Mouse (Mus musculus) urinary bladder, postnatal 36 days (tissue): ENCODE measurements around the gene Synj2bp.
"Not testable (repeated sequence)": the region's sequence is repeated elsewhere in the genome, so short reads cannot be mapped to it uniquely, and the experiment has no call there.

Experiments
- DNase-seq, 2 experiments: peaks; one replicate each; pipeline ENCODE4 v3.0.0; 2022; ENCODE audit warnings: low spot score in 2 of 2, mixed read lengths in 1 of 2

The Synj2bp gene

DNA sequence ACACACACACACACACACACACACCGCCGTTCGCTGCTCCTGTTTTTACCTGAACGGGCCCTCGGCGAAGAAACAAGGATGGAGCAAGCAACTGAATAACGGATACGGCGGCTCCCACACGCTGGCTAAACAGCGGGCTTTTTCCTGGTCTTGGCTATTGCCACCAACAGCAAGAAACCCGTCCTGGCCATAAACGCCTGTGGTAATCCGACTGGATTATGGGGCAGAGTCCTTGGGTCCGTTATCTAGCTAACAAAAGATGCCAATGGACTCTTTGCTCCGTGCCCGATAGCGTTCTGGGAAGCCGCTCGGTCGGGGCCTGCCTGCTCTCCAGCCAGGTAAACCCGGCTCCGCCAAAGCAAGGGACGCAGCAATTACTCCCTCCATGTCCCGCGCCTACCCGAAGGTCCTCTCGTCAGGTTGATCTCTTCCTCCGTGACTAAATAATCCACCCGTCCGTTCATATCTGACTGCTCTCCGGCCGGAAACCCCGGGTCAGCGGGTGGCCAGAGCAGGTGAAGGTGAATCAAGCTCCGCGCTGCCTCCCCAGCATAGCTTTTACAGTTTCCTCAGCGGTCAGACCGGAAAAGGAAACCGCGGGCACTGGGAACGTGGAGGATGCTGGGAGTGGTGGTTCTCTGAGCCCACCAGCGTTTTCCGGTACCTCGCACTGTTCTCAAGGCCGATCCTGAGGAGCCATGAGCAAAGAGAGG lies at the start of gene Synj2bp, which contains the start of gene Gm20498:
Synj2bp (minus strand) TSS at position 596 of the 713 bp plus-strand sequence.
Gm20498 (minus strand) TSS at position 590 of the 713 bp plus-strand sequence.
- DNase-seq = peak; percentile 79 to 85

DNA sequence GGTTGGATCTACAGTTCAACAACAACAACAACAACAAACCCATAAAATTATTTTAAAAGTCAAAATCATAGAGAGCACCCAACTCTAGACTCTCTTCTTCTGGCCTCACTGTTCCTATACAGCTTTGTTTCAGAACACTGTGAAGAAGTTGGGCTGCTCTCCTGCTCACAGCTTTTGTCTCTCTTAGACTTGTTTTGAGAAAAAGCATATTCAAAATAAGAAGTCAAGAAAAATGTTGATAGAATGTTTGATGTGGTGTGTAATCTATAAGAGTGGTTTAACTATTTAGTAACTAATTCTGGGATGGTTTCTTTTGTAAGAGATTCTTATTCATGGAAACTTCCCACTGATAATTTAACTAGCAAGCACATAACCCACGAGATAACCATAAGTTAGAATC lies 35.7 kb upstream of the Synj2bp start, which contains the start of gene Adam21:
Adam21 (minus strand) TSS at position 101 of the 400 bp plus-strand sequence.
- no peak for DNase-seq

DNA sequence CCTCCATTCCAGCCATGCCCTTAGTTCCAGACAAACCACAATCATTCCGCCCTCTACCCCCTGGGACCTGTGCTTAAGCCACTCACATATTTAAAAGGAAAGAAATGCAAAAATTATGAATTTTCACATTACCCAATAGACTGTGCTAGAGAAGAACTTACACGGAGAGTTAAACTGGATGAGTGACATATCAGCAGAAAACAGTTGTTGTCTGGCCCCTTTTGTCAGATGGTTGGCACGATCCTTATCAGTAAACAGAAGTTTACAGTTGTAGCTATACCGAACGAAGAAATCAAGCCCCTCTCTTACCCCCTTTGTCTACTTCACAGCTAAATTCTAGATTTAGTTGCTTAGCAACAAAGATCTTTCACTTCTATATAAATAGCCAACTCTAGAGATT lies 35.2 kb upstream of the Synj2bp start:
- no peak for DNase-seq

DNA sequence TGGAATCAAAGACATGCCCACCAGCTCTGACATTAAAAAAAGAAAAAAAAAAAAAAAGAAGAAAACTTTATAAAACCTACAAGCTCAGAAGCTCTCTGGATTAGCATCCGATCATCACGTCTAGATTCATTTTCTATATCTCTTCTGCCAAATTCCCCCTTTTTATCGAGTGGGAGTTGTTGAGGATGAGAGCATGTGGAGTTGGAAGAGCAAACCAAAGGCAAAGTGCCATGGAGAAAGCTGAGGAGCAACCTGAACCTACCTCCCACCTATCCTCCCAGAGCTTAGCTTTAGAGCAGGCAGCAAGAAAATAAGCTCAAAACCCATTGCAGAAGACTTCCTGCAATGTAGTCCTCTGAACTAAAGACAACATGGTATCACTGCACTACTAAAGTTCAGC lies 31.5 kb upstream of the Synj2bp start:
- DNase-seq = no peak

DNA sequence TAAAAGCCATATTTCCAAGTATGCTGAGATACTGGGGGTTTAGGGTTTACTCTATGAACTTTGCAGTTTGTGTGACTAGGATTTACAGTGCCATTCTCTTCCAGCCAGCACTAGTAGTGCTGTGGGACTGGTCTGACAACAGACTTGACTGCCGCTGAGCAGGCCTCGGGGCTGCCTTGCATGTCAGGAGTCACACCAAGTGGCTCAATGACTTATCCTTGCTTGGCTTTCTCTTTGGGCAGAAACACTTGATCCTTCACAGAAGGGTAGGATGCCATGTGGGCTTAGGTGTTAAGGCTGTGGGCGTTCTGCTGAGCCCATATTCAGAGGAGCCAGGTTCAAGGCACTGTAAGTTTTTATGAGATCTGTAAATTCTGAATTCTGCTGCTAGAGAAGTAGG lies 16.6 kb upstream of the Synj2bp start:
- DNase-seq = no peak

DNA sequence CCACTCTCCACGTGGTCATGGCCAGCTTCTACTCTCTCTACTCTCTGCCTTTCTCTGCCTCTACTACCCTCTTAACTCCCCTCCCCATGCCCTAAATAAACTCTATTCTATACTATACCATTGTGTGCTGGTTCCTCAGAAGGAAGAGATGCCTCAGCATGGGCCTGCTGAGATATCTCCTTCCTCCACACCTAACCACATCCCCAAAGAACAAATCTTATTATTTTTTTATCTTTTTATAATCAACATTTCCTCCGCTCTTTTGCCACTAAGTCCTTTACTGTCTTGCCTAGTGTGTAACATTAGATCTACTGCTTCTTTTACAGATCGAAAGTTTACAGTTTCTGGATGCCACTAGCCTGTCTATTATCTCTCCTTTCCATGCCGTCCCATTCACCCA lies 14.5 kb upstream of the Synj2bp start:
- DNase-seq = no peak

DNA sequence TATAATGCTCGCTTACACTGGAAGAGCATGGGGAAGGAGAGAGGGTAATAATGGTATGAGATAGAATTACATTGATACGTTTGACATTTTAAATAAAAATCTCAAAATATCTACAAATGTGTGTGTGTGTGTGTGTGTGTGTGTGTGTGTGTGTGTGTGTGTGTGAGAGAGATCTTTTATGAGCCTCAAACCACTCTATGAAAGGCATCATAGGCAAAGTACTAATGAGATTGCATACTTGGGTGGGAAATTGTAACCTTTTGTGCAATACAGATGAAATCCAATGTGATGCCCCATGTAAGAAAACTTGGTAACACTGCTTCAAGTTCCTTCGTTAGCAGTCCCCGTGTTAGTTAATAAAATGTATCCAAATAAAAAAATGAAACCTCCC lies 313 bp upstream of the Synj2bp start:
- no peak for DNase-seq

DNA sequence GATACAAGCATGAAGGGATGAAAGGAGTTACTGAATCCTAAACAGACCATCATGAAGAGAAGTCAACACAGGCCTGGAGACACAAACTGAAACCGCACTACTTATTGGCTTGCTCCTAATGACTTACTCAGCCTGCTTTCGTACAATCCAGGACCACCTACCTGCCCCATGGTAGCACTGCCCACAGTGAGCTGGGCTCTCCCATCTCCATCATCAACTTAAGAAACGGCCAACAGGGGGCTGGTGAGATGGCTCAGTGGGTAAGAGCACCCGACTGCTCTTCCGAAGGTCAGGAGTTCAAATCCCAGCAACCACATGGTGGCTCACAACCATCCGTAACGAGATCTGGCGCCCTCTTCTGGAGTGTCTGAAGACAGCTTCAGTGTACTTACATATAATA lies 2.1 kb downstream of the Synj2bp start:
- DNase-seq = not testable (repeated sequence)

DNA sequence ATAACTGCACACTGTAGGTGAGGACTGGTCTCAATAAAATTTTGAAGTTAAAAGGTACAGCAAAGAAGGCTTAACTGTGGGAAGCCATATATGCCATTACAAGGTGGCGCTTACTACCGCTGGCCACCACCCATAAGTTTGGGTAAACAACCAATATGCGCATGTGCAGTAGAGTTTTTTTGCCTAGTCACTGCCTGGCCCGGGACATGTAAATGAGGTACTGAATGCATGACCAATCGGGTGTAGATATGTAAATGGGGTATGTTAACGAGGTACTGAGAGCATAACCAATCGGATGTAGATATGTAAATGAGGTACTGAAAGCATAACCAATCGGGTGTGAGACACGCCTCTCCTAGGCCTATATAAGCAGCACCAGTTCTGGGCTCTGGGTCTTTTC lies 35.8 kb downstream of the Synj2bp start:
- not testable (repeated sequence) for DNase-seq

DNA sequence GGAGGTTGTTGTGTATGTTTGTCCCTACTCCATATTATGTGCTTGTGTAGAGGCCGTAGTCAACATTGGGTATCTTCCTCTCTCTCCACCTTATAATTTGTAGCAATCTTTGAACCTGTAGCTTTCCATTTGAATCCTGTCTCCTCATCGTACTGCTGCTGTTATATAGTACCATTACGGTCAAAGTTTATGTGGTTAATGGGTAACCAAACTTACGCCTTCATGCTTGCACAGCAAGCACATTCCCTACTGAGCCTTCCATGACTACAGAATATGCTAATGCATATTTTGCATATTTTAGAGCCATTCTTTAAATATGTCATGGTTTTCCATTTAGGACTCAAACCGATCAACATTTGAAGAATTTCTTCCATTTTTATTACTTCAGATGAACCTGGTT lies 42.2 kb downstream of the Synj2bp start:
- DNase-seq = no peak

DNA sequence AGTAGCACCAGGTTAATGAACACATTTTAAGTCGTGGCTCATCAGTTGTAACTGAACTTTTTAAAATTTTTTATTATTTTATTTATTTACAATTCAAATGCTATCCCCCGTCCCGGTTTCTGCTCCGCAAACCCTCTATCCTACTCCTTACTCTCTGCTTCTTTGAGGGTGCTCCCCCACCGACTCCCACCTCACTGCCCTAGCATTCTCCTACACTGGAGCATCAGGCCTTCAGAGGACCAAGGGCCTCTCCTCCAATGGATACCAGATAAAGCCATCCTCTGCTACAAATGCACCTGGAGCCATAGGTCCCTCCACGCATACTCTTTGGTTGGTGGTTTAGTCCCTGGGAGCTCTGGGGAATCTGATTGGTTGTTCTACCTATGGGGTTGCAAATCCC lies 47.4 kb downstream of the Synj2bp start:
- no peak for DNase-seq

DNA sequence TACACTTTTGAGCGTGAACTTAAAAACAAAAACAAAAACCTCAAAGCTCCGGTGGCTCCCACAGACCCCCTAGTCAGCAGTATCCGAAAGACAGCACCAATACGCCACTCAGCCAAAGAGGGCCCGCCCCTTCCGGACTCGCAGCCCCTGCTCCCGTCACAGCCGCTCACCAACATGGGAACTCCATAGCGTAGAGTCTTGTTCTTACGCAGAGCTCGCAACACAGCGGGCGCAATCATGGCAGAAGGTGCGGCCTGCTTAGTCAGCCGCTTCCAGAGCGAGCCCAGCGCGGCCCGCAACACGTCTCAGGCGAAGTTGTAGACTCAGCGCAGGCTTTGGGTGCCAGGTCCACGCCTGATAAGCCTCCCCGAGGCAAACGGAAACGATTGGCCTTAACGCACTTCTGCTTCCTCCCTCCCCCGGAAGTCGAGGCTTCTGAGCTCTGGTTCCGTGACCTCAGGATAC lies 48.0 kb downstream of the Synj2bp start, which contains the start of gene Cox16:
Cox16 (minus strand) TSS at position 401 of the 465 bp plus-strand sequence.
- DNase-seq = peak; percentile 87 to 88

DNA sequence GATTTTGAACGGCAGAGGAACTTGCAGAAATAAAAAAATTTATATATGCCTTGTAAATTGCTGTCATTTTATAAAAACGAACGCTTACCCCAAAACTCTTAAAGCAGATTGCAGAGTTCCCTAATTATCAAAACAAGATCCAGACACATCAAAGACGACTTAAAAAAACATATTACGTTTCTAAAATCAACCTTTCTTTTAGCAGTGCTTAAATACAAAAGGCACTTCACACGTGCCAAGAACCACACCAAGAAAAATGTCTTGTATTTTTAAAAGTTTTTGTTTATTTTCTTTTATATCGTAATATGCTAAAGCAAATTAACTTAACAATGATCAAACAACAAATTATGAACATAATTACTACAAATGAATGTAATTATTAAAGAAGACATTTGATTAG lies 48.5 kb downstream of the Synj2bp start:
- no peak for DNase-seq

DNA sequence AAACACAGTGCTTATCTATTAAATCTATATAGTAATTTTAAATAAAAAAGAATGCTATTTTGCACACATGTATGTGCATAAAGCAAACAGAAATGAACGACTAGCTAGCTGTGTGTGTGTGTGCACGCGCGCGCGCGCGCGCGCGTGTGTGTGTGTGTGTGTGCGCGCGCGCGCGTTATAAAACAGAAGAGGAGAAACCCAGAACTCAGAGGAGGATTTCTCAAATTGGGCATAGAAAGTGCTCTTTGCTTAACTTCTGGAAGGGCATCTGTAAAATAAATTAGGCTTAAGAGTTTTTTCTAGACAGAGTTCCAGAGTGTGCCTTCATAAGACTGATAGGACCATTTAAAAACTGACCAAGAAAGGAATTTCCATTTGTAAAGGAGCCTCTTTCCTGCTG lies 49.1 kb downstream of the Synj2bp start:
- DNase-seq = no peak

DNA sequence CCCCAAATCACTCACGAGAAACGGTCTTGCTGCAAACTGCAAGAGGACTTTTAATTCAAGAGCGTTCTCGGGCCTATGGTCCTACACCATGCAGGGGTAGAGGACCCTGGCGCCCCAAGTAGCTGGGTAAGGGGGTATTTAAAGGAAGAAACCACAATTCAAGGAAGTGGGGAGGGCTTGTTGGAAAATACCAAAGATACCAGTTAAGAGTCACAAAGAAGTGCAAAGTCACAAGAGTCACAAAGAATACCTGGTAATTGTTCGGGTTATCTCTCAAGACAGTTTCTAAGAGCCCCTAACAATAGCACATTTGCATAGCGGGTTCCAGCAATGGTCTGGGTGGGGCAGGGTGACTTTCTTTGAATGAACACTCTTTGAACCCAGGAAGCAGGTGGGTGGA lies 73.7 kb downstream of the Synj2bp start:
- not testable (repeated sequence) for DNase-seq
